Mouse (Mus musculus): Measurements from ENCODE around the gene Ugt1a10.
A peak's percentile ranks its signal among the peaks of the same experiment; 100 is the strongest.

The Ugt1a10 gene

DNA sequence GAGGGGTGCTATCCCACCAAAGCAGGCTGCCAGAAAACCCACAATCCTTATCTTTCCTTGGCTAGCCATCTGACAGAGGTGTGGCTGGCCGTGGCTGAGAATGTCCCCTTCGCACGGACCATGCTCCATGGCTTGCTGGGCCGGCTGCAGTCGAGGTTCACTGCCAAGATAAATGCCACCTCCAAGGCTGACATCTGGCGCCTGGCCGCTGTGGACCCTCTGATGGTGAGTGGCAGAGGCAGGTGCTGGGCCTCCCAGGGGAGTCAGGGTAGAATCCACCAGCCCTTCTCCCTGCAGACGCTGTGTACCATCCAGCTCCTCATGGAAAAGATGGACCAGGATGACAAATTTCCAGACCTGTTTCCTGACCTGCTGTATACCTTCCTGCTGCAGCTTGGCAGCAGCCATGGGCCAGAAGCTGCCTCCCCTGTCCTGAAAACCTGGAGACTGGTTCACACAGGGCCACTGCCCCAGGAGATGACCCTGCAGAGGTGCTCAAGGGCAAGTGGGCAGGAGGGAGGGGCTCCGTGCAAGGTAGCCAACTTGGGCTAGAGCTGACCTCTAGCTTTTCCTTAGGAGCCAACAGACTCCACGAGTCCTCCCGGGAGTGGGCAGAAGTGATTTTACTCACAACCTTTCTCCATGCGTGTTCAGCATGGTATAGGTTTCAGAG lies 199.7 kb downstream of the Ugt1a10 start:
- DNase-seq (ENCODE audit: low spot score in 2 of 2): no peak

DNA sequence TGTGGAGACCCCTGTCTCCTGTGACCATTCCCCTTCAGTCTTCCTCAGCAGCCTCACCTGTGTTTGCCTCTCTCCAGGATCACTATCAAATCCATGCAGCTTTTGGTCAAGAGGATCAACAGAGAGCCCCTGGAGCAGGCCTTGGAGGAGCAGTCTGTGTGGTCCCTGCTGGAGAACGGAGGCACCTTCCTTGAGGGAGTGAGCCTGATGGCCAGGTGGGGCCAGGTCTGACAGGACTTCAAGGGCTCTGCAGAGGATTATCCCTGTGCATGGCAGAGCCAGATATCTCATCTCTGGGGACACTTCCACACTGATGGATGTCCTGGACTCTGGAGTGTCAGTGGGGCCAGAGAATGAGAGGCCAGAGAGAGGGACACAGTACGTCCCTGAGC lies 200.3 kb downstream of the Ugt1a10 start:
- no peak for DNase-seq (ENCODE audit: low spot score in 2 of 2)

DNA sequence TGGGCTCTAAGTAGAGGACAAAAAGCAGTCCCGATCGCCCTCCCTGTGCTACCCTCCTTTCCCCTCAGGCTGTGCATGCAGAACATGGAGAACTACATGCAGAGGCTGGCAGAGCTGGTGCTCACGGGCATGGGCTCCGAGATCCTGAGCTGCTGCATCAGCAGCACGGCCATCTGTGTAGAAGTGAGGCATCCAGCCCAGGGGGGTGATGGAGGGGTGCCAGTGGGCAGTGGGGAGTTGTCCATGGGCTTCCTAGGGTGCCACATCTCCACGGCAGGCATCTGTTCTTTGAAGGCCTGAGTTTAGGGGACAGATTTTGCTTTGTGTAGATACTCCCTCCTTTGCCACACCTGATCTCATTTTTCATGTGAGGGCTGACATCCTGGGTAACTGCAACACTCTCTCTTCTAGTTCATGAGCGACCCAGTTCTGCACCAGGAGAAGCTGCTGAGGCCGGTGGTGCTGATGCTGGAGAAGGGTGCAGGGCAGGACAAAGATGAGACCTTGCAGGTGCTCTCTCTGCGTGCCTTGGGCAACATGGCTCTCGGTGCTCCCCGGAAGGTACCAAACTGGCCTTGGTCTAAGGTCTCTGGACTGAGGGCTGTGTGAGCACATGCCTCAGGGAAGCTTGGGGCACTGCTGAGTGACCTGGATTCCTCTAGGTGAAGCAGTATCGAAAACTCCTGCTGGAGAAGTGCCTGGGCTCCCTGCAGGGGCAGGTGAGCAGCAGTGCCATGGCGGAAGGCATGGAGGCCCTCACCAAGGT lies 201.0 kb downstream of the Ugt1a10 start:
- no peak for DNase-seq (ENCODE audit: low spot score in 2 of 2)

DNA sequence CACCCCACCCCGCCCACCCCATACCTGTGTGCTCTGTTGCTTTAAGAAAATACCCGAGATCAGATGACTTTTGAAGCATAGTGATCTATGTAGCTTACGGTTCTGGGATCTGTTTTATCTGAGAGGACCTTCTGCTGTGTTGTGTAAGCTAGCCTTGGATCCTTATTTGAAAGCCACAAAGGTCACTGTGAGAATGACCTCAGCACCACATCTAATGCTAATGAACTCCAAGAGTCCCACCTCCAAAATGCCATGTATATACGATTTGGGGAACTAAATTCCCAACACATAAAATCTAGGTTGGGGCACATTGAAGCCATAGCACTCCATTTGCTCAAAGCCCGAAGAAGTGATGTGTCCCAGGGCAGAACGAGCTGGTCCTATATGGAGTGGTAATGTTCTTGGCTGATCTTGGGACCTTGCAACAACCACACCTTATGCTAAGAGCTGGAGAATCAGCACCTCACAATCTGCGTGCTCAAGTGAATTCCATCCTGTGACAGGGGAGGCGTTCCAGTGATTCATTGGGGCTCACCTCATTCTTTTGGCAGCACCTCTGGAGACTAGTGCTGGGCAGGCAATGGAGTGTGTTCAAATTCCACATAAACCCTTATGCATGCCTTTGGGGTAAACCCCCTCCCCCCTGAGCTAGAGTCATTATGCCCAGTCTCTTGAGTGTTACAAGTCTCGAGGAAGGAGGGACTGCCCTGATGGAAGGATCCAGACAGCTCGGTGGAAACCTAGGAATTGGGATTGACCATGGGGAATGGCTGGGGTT lies 201.9 kb downstream of the Ugt1a10 start:
- DNase-seq (ENCODE audit: low spot score in 2 of 2): no peak

- no peak for DNase-seq (ENCODE audit: low spot score in 2 of 2)
These were observed 202.5 kb downstream of the Ugt1a10 start for GRCm38 (mm10) chr1:88257681-88258080.

DNA sequence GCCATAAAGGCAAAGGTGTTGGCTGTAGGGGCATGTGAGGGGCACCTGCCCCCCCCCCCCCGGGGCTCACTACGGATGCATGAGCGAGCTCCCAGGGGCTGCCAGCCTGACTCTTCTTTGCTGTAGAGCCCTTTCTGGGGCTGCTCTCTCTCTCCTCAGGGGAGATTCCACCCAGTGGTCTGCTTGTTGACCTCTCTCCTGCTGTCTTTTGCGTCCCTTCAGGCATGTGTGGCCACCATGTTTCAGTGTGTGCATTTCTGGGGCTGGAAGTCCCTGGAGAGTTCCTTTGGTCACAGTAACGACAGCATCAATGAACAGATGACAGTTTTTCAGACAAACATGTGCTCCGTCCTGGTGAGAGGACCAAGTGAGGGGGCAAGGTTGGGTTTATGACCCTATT lies 203.2 kb downstream of the Ugt1a10 start:
- no peak for DNase-seq (ENCODE audit: low spot score in 2 of 2)

GRCm38 (mm10) chr1:88258881-88259642 lies 203.9 kb downstream of the Ugt1a10 start:
- no peak for DNase-seq (ENCODE audit: low spot score in 2 of 2)

DNA sequence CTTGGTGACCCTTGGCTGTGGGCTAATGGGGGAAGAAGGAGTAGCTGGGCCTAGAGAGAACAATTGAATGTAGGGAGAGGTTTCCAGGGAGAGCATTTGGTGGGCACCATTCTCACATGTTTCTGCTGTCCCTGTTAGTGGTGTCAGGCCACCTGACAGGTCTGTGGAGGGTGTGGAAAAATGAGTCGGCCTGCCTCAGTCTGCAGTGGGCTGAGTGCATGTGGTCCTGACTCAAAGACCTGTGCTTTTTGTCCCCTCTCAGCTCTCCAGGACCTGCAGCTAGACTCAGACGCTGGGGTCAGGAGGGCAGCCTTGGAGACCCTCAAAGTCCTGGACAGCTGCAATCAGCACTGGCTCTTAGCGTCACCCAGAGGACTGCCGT lies 204.4 kb downstream of the Ugt1a10 start:
- no peak for DNase-seq (ENCODE audit: low spot score in 2 of 2)

- no peak for DNase-seq (ENCODE audit: low spot score in 2 of 2)
These were observed 204.9 kb downstream of the Ugt1a10 start for GRCm38 (mm10) chr1:88260114-88260513.

- peak in 1 of 2 experiments; percentile 14 for DNase-seq (ENCODE audit: low spot score in 2 of 2)
These were observed 205.6 kb downstream of the Ugt1a10 start for GRCm38 (mm10) chr1:88260604-88261377.

DNA sequence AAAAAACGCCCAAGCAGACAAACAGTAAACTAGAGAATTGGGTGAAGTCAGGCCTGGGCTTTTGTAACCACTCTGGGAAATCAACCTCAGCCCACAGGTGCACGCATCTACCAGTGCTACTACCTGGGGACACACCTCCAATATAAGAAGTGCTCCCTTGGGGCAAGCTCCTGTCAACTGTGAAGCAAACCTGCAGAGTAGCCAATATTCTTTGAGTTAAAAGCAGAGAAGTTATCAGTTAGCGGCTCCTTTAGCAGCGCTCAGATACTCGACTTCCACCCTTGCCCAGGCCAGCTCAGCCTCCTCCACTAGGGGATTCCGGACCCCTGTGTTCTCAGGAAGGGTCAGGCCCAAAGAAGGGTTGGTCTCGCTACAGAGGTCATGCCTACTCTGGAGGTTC lies 206.5 kb downstream of the Ugt1a10 start:
- no peak for DNase-seq (ENCODE audit: low spot score in 2 of 2)

DNA sequence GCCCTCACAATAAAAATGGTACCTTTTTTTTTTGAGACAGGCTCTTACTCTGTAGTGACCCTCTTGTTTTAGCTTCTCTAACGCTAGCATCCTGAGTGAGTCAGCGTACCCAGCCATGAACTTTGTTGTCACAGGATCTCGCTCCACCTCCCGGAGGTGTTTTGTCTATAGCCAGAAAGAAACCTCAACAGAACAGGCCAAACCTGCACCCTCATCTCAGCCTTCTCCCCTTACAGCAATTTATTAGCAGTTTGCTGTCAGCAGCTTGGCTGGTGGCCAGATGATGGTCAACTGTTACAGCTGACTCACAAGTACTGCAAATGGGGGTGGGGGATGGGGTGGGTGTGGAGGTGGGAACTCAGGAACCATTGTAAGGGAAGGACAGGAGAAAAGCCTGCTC lies 207.1 kb downstream of the Ugt1a10 start:
- DNase-seq (ENCODE audit: low spot score in 2 of 2): no peak

DNA sequence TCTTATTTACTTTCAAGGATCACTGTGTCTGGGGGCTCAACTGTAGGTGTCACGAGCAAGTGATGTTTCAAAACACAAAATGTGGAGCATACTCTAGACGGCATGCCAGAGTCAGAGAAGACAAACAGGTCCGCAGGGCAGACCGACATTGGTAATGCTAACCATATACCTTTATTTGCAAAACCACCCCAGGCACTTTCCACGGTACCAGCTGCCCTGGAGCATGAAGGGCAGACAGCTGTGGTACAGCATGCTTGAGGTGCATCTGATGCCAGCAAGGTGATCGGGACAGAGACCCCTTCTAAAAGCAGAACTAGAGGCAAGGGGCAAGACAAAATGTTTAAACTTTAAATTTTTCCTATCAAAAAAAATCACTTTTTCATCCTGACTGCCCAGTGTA lies 207.8 kb downstream of the Ugt1a10 start:
- DNase-seq (ENCODE audit: low spot score in 2 of 2): no peak

DNA sequence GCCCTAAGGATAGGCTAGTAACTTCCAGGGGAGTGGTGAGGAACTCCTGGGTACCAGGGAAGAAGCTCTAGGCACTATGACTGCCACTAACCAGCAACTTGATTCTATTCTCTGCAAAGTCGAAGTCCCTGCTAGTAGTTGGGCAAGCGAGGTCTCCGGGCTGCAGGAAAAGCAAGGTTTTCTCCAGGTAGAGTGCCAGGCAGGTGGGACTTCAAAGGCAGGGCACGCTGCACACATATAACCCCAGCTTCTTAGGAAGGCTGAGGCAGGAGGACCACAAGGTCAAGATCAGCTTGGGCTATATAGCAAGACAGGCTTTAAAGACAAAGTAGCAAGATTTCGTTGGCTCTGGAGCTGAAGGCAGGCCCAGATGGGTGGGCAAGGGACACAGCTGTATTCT lies 208.6 kb downstream of the Ugt1a10 start:
- no peak for DNase-seq (ENCODE audit: low spot score in 2 of 2)

GRCm38 (mm10) chr1:88264237-88264868 lies 209.2 kb downstream of the Ugt1a10 start:
- DNase-seq (ENCODE audit: low spot score in 2 of 2): no peak

GRCm38 (mm10) chr1:88264869-88265240 lies 209.7 kb downstream of the Ugt1a10 start:
- DNase-seq (ENCODE audit: low spot score in 2 of 2): peak in 1 of 2 experiments; percentile 20

- peak in 1 of 2 experiments; percentile 20 for DNase-seq (ENCODE audit: low spot score in 2 of 2)
These were observed 210.9 kb downstream of the Ugt1a10 start for GRCm38 (mm10) chr1:88266123-88266522.

DNA sequence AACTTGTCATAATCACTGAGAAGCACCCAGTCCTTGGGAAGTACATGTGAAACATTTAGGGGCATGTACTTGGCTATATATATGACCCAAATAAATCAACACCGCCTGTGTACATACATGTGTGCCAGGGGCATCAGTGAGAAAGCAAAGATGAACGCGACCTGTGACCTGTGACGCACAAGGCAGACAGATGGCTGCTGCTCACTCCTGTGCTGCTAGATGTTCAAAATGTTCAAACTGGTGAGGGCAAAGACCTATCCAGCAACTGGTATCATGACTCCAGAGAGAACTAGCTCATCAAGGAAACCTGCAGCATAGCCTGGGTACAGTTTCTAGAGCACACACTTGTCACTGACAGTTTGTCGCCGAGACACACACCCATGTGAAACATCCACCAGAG lies 212.3 kb downstream of the Ugt1a10 start:
- DNase-seq (ENCODE audit: low spot score in 2 of 2): peak in 1 of 2 experiments; percentile 16

- peak in 1 of 2 experiments; percentile 11 for DNase-seq (ENCODE audit: low spot score in 2 of 2)
These were observed 212.9 kb downstream of the Ugt1a10 start for GRCm38 (mm10) chr1:88268070-88268469.
